Mouse (Mus musculus) testis, adult 2 months (tissue): ENCODE measurements at regions not wholly inside any gene's neighbourhood (a gene's known extent, or its start where the extent isn't known, plus 50 kb on each side); places are given as distances from the start of the nearest gene placed in this dataset.

Source experiments
- H3K27ac ChIP-seq: fragments of 200-500 bp; 2 replicates; pipeline ENCODE4 v1.5.1; 2012; ENCODE audit warnings: low read depth, low read length; ENCODE audit not compliant: control insufficient read depth, insufficient read depth
- H3K27me3 ChIP-seq: fragments of 200-500 bp; 2 replicates; pipeline ENCODE4 v1.6.1; 2012; ENCODE audit warnings: mild to moderate bottlenecking, low read length, moderate library complexity; ENCODE audit not compliant: control insufficient read depth, insufficient read depth
- H3K36me3 ChIP-seq: fragments of 200-500 bp; 2 replicates; pipeline ENCODE4 v1.6.1; 2012; ENCODE audit warnings: mild to moderate bottlenecking, low read length; ENCODE audit not compliant: control insufficient read depth, insufficient read depth
- H3K4me1 ChIP-seq: fragments of 200-500 bp; 2 replicates; pipeline ENCODE4 v1.6.1; 2012; ENCODE audit warnings: low read length; ENCODE audit not compliant: control insufficient read depth, insufficient read depth
- H3K4me3 ChIP-seq: fragments of 200-500 bp; 2 replicates; pipeline ENCODE4 v1.5.1; 2012; ENCODE audit warnings: low read depth, mild to moderate bottlenecking, low read length, moderate library complexity, mixed read lengths; ENCODE audit not compliant: control insufficient read depth
- CTCF ChIP-seq: fragments of 200-500 bp; IDR thresholded peaks from 2 replicates; pipeline ENCODE4 v1.5.1; 2012; ENCODE audit warnings: low read depth, mild to moderate bottlenecking, inconsistent platforms, low read length, moderate library complexity; ENCODE audit not compliant: control insufficient read depth, insufficient read depth, insufficient replicate concordance
- POLR2A ChIP-seq: fragments of 200-500 bp; IDR thresholded peaks from 2 replicates; pipeline ENCODE4 v1.6.1; 2012; ENCODE audit warnings: low read depth, mild to moderate bottlenecking, inconsistent platforms, low read length, moderate library complexity; ENCODE audit not compliant: control insufficient read depth

GRCm38 (mm10) chr16:51169294-51169693, 578.3 kb upstream of the Ccdc54 start:
- H3K27ac ChIP-seq: no peak overlapping the region
- H3K36me3 ChIP-seq: no peaks in the 10 kb centered on the region
- H3K4me1 ChIP-seq: no peaks in the 10 kb centered on the region
- TF ChIP-seq CTCF (no peak), POLR2A (no peak)
- no peaks in the 10 kb centered on the region for H3K27me3 ChIP-seq
- H3K4me3 ChIP-seq: no peak overlapping the region

- no peak overlapping the region for H3K27ac ChIP-seq
- TF ChIP-seq POLR2A (no peak), CTCF (no peak)
- no peaks in the 10 kb centered on the region for H3K4me1 ChIP-seq
- H3K27me3 ChIP-seq: no peaks in the 10 kb centered on the region
- no peaks in the 10 kb centered on the region for H3K36me3 ChIP-seq
- no peak overlapping the region for H3K4me3 ChIP-seq
Observed at GRCm38 (mm10) chr16:51160768-51161167, 569.8 kb upstream of the Ccdc54 start.

- H3K4me1 ChIP-seq: no peaks in the 10 kb centered on the region
- TF ChIP-seq POLR2A (no peak), CTCF (no peak)
- H3K27ac ChIP-seq: no peak overlapping the region
- H3K36me3 ChIP-seq: no peaks in the 10 kb centered on the region
- no peaks in the 10 kb centered on the region for H3K27me3 ChIP-seq
- no peak overlapping the region for H3K4me3 ChIP-seq
Observed at GRCm38 (mm10) chr16:51138575-51138974, 547.6 kb upstream of the Ccdc54 start.

GRCm38 (mm10) chr16:51119835-51120234, 528.9 kb upstream of the Ccdc54 start:
- no peaks in the 10 kb centered on the region for H3K4me1 ChIP-seq
- no peak overlapping the region for H3K4me3 ChIP-seq
- H3K27ac ChIP-seq: no peak overlapping the region
- H3K36me3 ChIP-seq: no peaks in the 10 kb centered on the region
- TF ChIP-seq CTCF (no peak), POLR2A (no peak)
- no peaks in the 10 kb centered on the region for H3K27me3 ChIP-seq

- Histone ChIP-seq H3K4me1 (no peaks in the 10 kb centered on the region), H3K4me3 (no peak overlapping the region), H3K27me3 (no peaks in the 10 kb centered on the region), H3K27ac (no peak overlapping the region), H3K36me3 (no peaks in the 10 kb centered on the region)
- TF ChIP-seq CTCF: no peak
- TF ChIP-seq POLR2A: no peak
Observed at GRCm38 (mm10) chr16:51118365-51118764, 527.4 kb upstream of the Ccdc54 start.

- TF ChIP-seq CTCF: no peak
- H3K27me3 ChIP-seq: no peaks in the 10 kb centered on the region
- no peaks in the 10 kb centered on the region for H3K36me3 ChIP-seq
- no peaks in the 10 kb centered on the region for H3K4me1 ChIP-seq
- no peak overlapping the region for H3K27ac ChIP-seq
- H3K4me3 ChIP-seq: no peak overlapping the region
Observed at GRCm38 (mm10) chr16:51117836-51118235, 526.9 kb upstream of the Ccdc54 start.

- Histone ChIP-seq H3K36me3 (no peaks in the 10 kb centered on the region), H3K4me1 (no peaks in the 10 kb centered on the region), H3K27ac (no peak overlapping the region), H3K4me3 (no peak overlapping the region), H3K27me3 (no peaks in the 10 kb centered on the region)
- no peak for TF ChIP-seq CTCF
Observed at GRCm38 (mm10) chr16:51109864-51110263, 518.9 kb upstream of the Ccdc54 start.

GRCm38 (mm10) chr16:51107421-51107820, 516.5 kb upstream of the Ccdc54 start:
- H3K4me3 ChIP-seq: no peak overlapping the region
- H3K27me3 ChIP-seq: no peaks in the 10 kb centered on the region
- H3K36me3 ChIP-seq: no peaks in the 10 kb centered on the region
- H3K4me1 ChIP-seq: no peaks in the 10 kb centered on the region
- H3K27ac ChIP-seq: no peak overlapping the region
- TF ChIP-seq CTCF (no peak), POLR2A (no peak)
